Mouse (Mus musculus) bone marrow macrophage, adult 2 months (primary cell): ENCODE results near the gene Entpd1.

Experiments used
- CTCF ChIP-seq: IDR thresholded peaks from 2 replicates; pipeline ENCODE4 v1.5.1; 2012; ENCODE audit warnings: low read depth, mild to moderate bottlenecking, low read length, moderate library complexity
- POLR2A ChIP-seq: IDR thresholded peaks from 2 replicates; pipeline ENCODE4 v1.6.1; 2012; ENCODE audit warnings: mild to moderate bottlenecking, low read depth, low read length, borderline replicate concordance

- no peak for TF ChIP-seq CTCF
- TF ChIP-seq POLR2A, result no peak
These were observed 2.6 kb downstream of the Entpd1 start for GRCm38 (mm10) chr19:40614811-40615210.
